Mouse (Mus musculus): ENCODE results near the gene Rbm10. TPM values are rescaled to one million over a fixed set of nuclear protein-coding genes. Genes with fewer than 3 reads are reported as not detected.

Rbm10 gene
- polyA plus RNA-seq (2015; fragmentation: Nextera tagmentation; extraction: Ambion mirVana), result 76.6 and 83.1 TPM in 2 replicates

- Histone ChIP-seq H3K4me3 (peak within 1 kb of the TSS; percentile 55), H3K9ac (peak within 1 kb of the TSS; percentile 72), H3K36me3 (ENCODE audit: poor library complexity, severe bottlenecking) (peaks cover 25% of the 10 kb centered on the region), H3K4me2 (peak within 1 kb of the TSS; percentile 66), H3K9me3 (replicated peaks) (no peaks in the 10 kb centered on the region), H3K27me3 (no peaks in the 10 kb centered on the region), H3K4me1 (peaks cover 25% of the 10 kb centered on the region), H3K27ac (peak within 1 kb of the TSS; percentile 91)
- WGBS, result 14% methylated on average over 49 of the region's 49 CpGs
- peak; percentile 98 for ATAC-seq
These were observed at the start of gene Rbm10, which contains the start of gene Ndufb11 for GRCm38 (mm10) chrX:20617176-20617902. Gene Rbm10, plus strand, starts transcription at chrX:20617503. Gene Ndufb11, minus strand, starts transcription at chrX:20617619.

- WGBS, result 40% methylated on average over 2 of the region's 2 CpGs
- ATAC-seq, result no peak
- H3K4me1 ChIP-seq, result no peaks in the 10 kb centered on the region
These were observed 46.3 kb upstream of the Rbm10 start for GRCm38 (mm10) chrX:20571024-20571423.

GRCm38 (mm10) chrX:20572683-20573082 is 44.6 kb upstream of the Rbm10 start:
- no peak overlapping the region for H3K4me3 ChIP-seq
- H3K36me3 ChIP-seq (ENCODE audit: poor library complexity, severe bottlenecking), result no peaks in the 10 kb centered on the region
- H3K9me3 ChIP-seq (replicated peaks), result no peaks in the 10 kb centered on the region
- WGBS, result 84% methylated on average over 9 of the region's 9 CpGs
- no peaks in the 10 kb centered on the region for H3K4me1 ChIP-seq
- no peak for ATAC-seq
- H3K9ac ChIP-seq, result no peak overlapping the region
- no peaks in the 10 kb centered on the region for H3K27me3 ChIP-seq
- no peak overlapping the region for H3K27ac ChIP-seq
- no peak overlapping the region for H3K4me2 ChIP-seq

More at GRCm38 (mm10) chrX:20571024-20571423, 46.3 kb upstream of the Rbm10 start:
- Histone ChIP-seq H3K27me3 (no peaks in the 10 kb centered on the region), H3K4me2 (no peak overlapping the region), H3K27ac (no peak overlapping the region), H3K4me3 (no peak overlapping the region), H3K9ac (no peak overlapping the region), H3K9me3 (replicated peaks) (no peaks in the 10 kb centered on the region), H3K36me3 (ENCODE audit: poor library complexity, severe bottlenecking) (no peaks in the 10 kb centered on the region)

GRCm38 (mm10) chrX:20573927-20574326 is 43.4 kb upstream of the Rbm10 start:
- Histone ChIP-seq H3K36me3 (ENCODE audit: poor library complexity, severe bottlenecking) (no peaks in the 10 kb centered on the region), H3K27me3 (no peaks in the 10 kb centered on the region), H3K9ac (no peak overlapping the region), H3K4me3 (no peak overlapping the region), H3K4me2 (no peak overlapping the region), H3K4me1 (no peaks in the 10 kb centered on the region), H3K27ac (no peak overlapping the region), H3K9me3 (replicated peaks) (no peaks in the 10 kb centered on the region)
- ATAC-seq, result no peak
- WGBS, result 92% methylated on average over 4 of the region's 4 CpGs

GRCm38 (mm10) chrX:20587968-20588367 is 29.3 kb upstream of the Rbm10 start:
- no peak overlapping the region for H3K9ac ChIP-seq
- no peaks in the 10 kb centered on the region for H3K9me3 ChIP-seq (replicated peaks)
- H3K4me2 ChIP-seq, result no peak overlapping the region
- WGBS, result 26% methylated on average over 4 of the region's 4 CpGs
- H3K4me3 ChIP-seq, result no peak overlapping the region
- H3K36me3 ChIP-seq (ENCODE audit: poor library complexity, severe bottlenecking), result no peaks in the 10 kb centered on the region
- H3K27me3 ChIP-seq, result no peaks in the 10 kb centered on the region
- H3K4me1 ChIP-seq, result no peaks in the 10 kb centered on the region
- H3K27ac ChIP-seq, result no peak overlapping the region
- ATAC-seq, result no peak

GRCm38 (mm10) chrX:20608500-20608899 is 8.8 kb upstream of the Rbm10 start:
- Histone ChIP-seq H3K9me3 (replicated peaks) (no peaks in the 10 kb centered on the region), H3K4me1 (no peaks in the 10 kb centered on the region), H3K4me3 (no peak overlapping the region), H3K27me3 (no peaks in the 10 kb centered on the region), H3K36me3 (ENCODE audit: poor library complexity, severe bottlenecking) (no peaks in the 10 kb centered on the region), H3K4me2 (no peak overlapping the region), H3K9ac (no peak overlapping the region), H3K27ac (no peak overlapping the region)
- WGBS, result 88% methylated on average over 4 of the region's 4 CpGs
- ATAC-seq, result no peak

GRCm38 (mm10) chrX:20616861-20617175 is 485 bp upstream of the Rbm10 start:
- Histone ChIP-seq H3K9ac (peak overlapping the region; percentile 63), H3K36me3 (ENCODE audit: poor library complexity, severe bottlenecking) (peaks cover 25% of the 10 kb centered on the region), H3K27ac (peak overlapping the region; percentile 91), H3K9me3 (replicated peaks) (no peaks in the 10 kb centered on the region), H3K27me3 (no peaks in the 10 kb centered on the region), H3K4me3 (peak overlapping the region; percentile 55), H3K4me2 (peak overlapping the region; percentile 59), H3K4me1 (peaks cover 25% of the 10 kb centered on the region)
- WGBS, result 14% methylated on average over 17 of the region's 17 CpGs
- no peak for ATAC-seq

GRCm38 (mm10) chrX:20617903-20618399 is 648 bp downstream of the Rbm10 start:
- WGBS, result 25% methylated on average over 31 of the region's 31 CpGs
- ATAC-seq, result peak; percentile 65
- Histone ChIP-seq H3K9me3 (replicated peaks) (no peaks in the 10 kb centered on the region), H3K27ac (peak overlapping the region; percentile 91), H3K9ac (peak overlapping the region; percentile 72), H3K4me2 (peak overlapping the region; percentile 66), H3K27me3 (no peaks in the 10 kb centered on the region), H3K4me1 (peaks cover 25% of the 10 kb centered on the region), H3K4me3 (peak overlapping the region; percentile 55), H3K36me3 (ENCODE audit: poor library complexity, severe bottlenecking) (peaks cover 25% of the 10 kb centered on the region)

GRCm38 (mm10) chrX:20638141-20638540 is 20.8 kb downstream of the Rbm10 start:
- Histone ChIP-seq H3K4me2 (no peak overlapping the region), H3K27me3 (no peaks in the 10 kb centered on the region), H3K36me3 (ENCODE audit: poor library complexity, severe bottlenecking) (peaks cover 75% of the 10 kb centered on the region), H3K27ac (no peak overlapping the region), H3K9ac (no peak overlapping the region), H3K9me3 (replicated peaks) (no peaks in the 10 kb centered on the region), H3K4me3 (no peak overlapping the region), H3K4me1 (no peaks in the 10 kb centered on the region)
- ATAC-seq, result no peak
- WGBS, result 97% methylated on average over 2 of the region's 2 CpGs

- WGBS, result 84% methylated on average over 5 of the region's 5 CpGs
- Histone ChIP-seq H3K9ac (no peak overlapping the region), H3K4me1 (no peaks in the 10 kb centered on the region), H3K27ac (no peak overlapping the region), H3K4me2 (no peak overlapping the region), H3K36me3 (ENCODE audit: poor library complexity, severe bottlenecking) (peaks cover 91% of the 10 kb centered on the region), H3K9me3 (replicated peaks) (no peaks in the 10 kb centered on the region), H3K4me3 (no peak overlapping the region), H3K27me3 (no peaks in the 10 kb centered on the region)
- ATAC-seq, result no peak
These were observed 27.5 kb downstream of the Rbm10 start for GRCm38 (mm10) chrX:20644780-20645179.

GRCm38 (mm10) chrX:20657593-20657992 is 40.3 kb downstream of the Rbm10 start:
- Histone ChIP-seq H3K9ac (no peak overlapping the region), H3K9me3 (replicated peaks) (no peaks in the 10 kb centered on the region), H3K4me1 (0 out of 2 replicates have a peak, but pooled peaks cover 11% of the 10 kb centered on the region), H3K27me3 (no peaks in the 10 kb centered on the region), H3K36me3 (ENCODE audit: poor library complexity, severe bottlenecking) (no peaks in the 10 kb centered on the region), H3K27ac (no peak overlapping the region), H3K4me2 (peak overlapping the region; percentile 74), H3K4me3 (peak overlapping the region; percentile 46; the same call in 1 of the 2 replicates)
- whole genome bisulfite sequencing, result 32% methylated on average over 5 of the region's 5 CpGs
- ATAC-seq, result no peak

GRCm38 (mm10) chrX:20658026-20658652 is 40.8 kb downstream of the Rbm10 start, which contains the start of gene Uba1:
Gene Uba1, plus strand, starts transcription at chrX:20658326.
- peak; percentile 82 for ATAC-seq
- Histone ChIP-seq H3K4me2 (peak within 1 kb of the TSS; percentile 74), H3K36me3 (ENCODE audit: poor library complexity, severe bottlenecking) (no peaks in the 10 kb centered on the region), H3K9me3 (replicated peaks) (no peaks in the 10 kb centered on the region), H3K9ac (peak within 1 kb of the TSS; percentile 62), H3K27ac (no peak within 1 kb of the TSS), H3K27me3 (no peaks in the 10 kb centered on the region), H3K4me3 (peak within 1 kb of the TSS; percentile 46), H3K4me1 (0 out of 2 replicates have a peak, but pooled peaks cover 11% of the 10 kb centered on the region)
- 20% methylated on average over 27 of the region's 27 CpGs for WGBS
